Mouse (Mus musculus) CH12.LX (cell line): ENCODE measurements around the gene Mst1.

Experiments used
- CTCF ChIP-seq, 2 experiments: IDR thresholded peaks in 1 of 2; conservative IDR thresholded peaks in 1 of 2; 2 replicates each; pipeline ENCODE4 v1.5.1; 2011 to 2012; ENCODE audit warnings: low read depth in 2 of 2, low read length in 2 of 2, improper control_type of control experiment in 1 of 2, inconsistent platforms in 1 of 2, mild to moderate bottlenecking in 1 of 2, moderate library complexity in 1 of 2
- GABPA ChIP-seq: IDR thresholded peaks from 2 replicates; pipeline ENCODE4 v1.6.1; 2012; ENCODE audit warnings: low read depth, low read length, improper control_type of control experiment, inconsistent platforms; ENCODE audit not compliant: insufficient replicate concordance
- JUN ChIP-seq: IDR thresholded peaks from 2 replicates; pipeline ENCODE4 v1.6.1; 2011; ENCODE audit warnings: low read depth, mild to moderate bottlenecking, low read length, improper control_type of control experiment, moderate library complexity; ENCODE audit not compliant: insufficient read depth
- SMC3 ChIP-seq: IDR thresholded peaks from 2 replicates; pipeline ENCODE4 v1.6.1; 2011; ENCODE audit warnings: low read depth, low read length, improper control_type of control experiment
- USF1 ChIP-seq: IDR thresholded peaks from 2 replicates; pipeline ENCODE4 v1.6.1; 2014; ENCODE audit warnings: low read depth, mild to moderate bottlenecking, inconsistent platforms, low read length, improper control_type of control experiment
- ZC3H11A ChIP-seq: IDR thresholded peaks from 2 replicates; pipeline ENCODE4 v1.6.1; 2012; ENCODE audit warnings: low read depth, mild to moderate bottlenecking, inconsistent platforms, low read length, improper control_type of control experiment

DNA sequence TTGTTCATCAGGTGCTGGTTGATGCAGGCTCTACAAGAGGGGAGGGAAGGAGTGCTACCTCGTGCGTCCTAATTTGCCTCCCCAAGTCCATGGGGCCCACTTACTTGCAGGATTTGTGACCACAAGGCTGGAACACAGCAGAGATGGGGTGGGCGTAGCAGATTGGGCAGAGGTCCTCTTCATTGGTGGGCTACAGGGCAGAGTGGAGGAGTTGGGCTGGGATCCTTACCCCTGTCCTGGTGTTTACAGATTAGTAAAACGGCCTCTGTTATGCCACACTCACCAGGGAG is 28.4 kb upstream of the Mst1 start:
- TF ChIP-seq USF1: no peak
- TF ChIP-seq CTCF (conservative IDR thresholded peaks at IDR 0.05 in 1 of 2, IDR thresholded peaks at IDR 0.05 in 1 of 2; ENCODE audit: low read depth in 2 of 2, low read length in 2 of 2): no peak
- no peak for TF ChIP-seq ZC3H11A
- TF ChIP-seq GABPA: no peak
- TF ChIP-seq JUN: no peak
- TF ChIP-seq SMC3: no peak
